Mouse (Mus musculus) layer of hippocampus, adult 8-10 months (tissue): Measurements from ENCODE around the gene Gm42791. TPM values are rescaled to one million over a fixed set of nuclear protein-coding genes. Genes with fewer than 3 reads are reported as not detected.

ENCODE experiments used
- DNase-seq, 2 experiments: peaks; one replicate each; pipeline ENCODE4 v3.0.0; 2022; ENCODE audit warnings: low spot score in 2 of 2
- total RNA-seq, 4 experiments: library from RNA; stranded (reverse); gene quantifications; 2 replicates each; pipeline ENCODE4 v1.2.4; 2022

Gm42791 gene
- total RNA-seq, 4 experiments from 2014 or later = 20.4 to 38.3 (median 34.6) TPM

DNA sequence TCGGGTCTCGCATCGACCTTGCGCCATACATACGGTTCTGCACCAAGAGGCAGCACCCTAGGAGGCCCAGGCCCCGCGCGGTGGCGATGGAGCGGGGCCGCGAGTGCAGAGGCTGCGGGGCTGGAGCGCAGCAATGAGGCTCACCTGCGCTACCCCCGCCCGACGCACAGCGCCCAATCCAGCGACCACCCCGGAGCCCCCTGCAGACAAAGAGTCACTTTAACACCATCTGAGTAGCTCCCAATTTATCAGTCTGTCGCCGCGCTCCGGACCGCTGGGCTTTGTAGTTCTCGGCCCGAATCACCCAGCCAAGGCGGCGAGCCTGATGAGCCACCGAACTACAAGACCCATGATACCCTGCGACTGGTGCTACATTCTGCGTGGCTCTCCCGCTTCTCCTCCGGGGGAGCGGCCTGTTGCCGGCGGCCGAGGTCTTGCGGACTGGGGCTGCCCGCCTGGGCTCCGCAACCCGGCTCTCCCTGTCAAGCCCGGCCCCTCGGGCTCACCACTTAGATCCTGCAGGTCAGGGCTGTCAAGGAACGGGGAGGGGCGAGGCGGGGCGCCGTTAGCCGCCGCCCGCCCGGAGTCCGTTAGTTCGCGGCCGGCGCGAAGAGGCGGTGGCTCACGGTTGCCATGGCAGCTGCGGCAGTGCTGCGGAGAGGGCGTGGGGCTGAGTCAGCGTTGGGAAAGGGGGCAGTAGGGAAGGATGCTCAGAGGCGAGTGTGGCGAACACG, 66.4 kb downstream of the Gm42791 start:
- DNase-seq = peak; percentile 94 to 97

DNA sequence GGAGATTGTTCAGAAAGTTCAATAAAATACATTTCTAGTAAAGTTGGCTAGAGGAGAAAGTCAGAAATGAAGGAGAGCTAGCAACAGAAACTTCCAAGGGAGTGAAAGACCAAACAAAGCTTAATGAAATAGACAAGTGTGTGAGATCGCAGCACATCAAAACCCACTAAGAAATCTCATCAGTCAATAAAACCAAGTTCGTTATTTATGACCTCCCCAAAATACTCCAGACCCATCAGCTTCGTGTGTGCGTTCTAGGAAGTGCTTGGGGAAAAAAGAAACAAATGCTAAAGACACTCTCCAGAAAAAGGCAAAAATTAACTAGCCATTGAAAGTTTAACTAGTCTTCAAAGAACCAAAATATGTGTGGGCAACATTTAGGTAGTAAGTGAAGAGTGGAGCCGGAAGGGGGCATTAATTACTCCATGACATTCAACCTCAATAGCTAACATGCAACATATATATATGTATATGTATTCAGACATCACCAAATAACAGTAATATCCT, 67.2 kb downstream of the Gm42791 start:
- DNase-seq = no peak

DNA sequence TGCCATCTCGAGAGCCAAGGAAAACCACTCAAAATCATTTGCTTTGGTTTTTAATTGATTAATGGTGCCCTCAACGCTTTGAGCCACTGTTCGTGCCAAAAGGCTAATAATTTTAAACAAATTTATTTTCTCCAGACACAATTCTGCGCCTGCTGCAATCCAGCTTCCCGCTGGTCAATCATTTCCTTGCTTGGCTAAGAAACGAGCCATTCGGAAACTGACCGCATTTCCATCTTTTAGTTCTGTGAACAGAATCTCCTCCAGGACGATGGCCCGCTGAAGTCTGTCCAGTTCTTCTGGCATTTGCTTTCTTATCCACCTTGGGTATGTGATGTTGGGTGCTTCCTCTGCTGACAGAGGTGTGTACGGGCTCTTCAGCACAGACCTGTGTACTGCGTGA, 70.4 kb downstream of the Gm42791 start:
- DNase-seq = no peak

DNA sequence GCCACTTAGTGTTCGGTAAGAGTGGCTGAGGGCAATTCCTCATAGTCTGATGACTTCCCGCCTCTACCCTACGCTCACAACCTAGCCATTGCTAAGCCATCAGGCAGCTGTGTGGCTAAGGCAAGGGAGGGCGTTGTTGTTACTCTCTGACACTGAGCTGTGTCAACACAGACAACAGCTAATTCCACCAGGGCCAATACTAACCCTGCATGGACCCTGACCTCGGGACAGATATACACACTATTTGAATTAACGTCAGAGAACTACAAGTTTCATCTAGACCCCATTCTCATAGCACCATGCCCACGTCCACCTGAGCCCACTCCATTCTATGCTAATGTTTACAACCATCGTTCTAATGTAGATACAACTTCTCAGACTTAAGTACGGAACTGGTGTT, 70.9 kb downstream of the Gm42791 start:
- DNase-seq = no peak

DNA sequence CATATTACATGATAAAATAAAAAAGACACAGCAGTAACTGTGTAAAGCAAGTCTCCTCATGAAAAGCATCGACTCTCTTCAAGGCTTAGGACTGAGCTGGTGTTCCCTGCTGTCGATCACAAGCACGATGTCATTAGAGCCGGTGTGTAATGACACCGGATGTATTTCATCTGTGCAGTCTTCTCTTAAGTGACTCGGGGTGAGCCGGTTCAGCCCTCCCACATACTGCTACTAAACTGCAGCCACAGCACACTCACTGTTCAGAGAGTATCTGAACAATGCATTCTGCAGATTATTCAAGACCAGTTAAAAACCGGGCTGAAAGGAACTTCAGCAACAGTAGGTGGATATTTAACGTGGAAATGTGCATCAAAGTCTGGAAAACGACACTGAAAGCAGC, 71.5 kb downstream of the Gm42791 start:
- DNase-seq = no peak

DNA sequence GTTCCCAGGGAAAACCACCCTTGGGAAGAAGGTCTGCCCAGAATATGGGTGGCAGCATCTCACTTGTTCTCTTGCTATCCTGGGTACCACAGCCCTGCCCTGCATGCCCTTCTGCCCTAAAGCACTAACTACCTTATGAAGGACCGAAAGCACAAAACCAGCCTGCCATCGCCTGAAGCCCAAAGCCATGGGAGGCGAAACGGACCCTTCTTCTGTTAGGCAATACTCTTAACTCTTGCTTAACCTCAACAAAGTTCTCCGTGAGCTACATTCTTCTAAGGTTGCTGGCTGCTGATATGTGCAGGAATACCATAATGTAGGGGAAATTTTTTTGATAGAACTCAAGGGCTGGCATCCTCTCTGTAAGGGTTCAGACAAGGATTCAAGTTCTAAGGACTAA, 72.2 kb downstream of the Gm42791 start:
- no peak for DNase-seq

DNA sequence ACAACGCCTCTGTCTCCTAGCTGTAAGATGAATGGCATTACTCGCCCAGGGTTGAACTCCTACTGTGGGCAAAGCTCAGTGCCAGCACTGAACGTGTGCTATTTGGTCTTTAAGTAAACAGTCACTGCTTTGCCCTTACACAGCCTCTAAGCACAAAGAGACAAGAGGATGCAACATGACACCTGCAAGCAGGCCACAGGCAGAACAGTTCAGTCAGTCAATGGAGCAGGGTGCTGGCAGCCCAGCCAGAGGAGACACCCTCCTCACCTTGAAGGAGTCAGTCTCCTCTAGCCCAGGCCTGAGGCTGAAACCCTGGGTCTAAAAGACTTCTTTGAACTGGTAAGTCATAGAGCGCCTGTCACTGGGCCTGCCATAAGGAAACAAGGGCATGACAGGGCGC, 76.9 kb downstream of the Gm42791 start:
- DNase-seq = no peak

DNA sequence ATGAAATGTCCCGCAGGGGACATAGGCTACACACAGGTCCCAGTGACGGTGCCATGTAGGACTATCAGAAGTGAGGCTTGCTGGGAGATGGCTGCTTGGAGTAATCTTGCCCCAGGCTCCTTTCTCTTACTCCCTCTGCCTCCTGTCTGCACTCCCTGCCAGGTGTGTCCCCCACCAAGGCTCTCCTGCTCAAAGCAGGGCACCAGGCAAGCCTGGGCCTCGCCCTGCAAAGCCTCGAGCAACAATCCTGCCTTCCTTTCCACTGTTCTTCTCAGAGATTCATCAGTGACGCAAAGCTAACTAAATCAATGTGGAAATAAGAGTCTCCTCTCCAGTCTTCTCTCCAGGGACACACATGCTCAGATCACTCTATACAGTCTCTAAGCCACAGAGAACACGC, 78.2 kb downstream of the Gm42791 start:
- DNase-seq = no peak

DNA sequence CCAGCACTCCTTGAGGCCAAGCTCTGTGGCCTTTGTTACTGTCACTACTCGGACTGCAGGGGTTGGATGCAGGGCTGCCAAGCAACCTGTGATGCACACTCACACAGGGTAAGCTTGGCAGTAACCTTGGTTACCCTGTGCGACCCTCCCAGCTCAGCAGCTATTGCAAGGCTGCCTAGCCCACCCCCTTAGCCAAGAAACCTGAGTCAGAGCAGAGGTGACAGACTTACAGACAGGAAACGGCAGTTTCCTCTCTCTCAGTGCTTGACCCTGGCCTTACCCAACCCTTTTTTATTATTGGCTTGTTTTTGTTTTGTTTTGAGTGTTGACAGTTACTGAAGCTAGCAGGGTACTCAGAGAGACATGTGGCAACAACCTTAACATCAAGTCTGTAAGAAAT, 82.7 kb downstream of the Gm42791 start:
- no peak for DNase-seq

DNA sequence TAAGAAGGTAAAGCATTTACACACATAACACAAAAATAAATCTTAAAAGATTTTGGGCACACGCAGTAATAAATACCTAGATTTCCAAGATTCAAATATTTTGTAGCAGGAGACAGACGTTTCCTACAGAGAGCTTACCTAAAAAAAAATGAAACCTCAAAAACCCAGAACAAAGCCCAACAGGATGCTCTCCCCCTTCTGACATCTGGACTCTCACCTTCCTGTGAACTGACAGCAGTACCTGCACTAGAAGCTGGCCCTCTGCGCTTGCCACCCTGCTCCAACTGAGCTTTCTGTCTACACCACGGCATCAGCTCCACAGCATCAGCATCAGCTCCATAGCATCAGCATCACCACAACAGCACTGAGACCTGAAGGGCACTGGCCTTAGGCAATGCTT, 84.9 kb downstream of the Gm42791 start:
- no peak for DNase-seq

DNA sequence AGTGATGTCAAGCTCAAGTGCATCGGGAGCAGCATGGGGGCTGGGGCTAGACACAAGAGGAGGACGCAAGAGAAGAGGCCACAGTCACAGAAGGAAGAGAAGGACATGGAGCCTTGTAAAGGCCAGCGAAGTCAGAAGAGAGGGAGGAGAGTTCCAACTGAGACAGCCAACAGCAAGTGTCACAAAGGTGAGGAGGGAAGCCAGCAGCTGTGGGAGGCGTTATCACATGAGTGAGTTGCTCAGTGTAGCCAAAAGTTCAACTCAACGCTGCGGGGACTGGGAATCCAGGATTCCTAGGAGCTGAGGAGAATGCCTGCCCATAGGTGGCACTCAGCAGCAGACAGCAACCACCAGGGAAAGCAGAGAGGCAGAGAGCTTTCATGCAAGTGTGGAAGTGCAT, 85.5 kb downstream of the Gm42791 start:
- DNase-seq = no peak

DNA sequence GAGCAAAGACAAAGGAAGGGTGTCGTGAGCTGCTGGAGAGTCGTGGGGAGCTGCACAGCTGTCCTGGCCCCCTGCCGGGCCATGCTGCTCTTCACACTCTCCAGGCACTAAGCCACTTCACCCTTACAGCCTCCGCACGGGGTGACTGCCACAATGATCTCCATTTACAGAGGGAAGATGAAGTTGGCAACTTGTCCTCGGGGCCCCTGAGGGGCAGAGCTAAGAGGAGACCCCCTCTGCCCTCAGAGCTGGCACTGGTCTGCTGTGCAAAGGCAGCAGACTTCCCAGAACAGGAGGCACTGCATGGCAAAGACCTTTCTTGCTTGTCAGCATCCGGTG, 85.9 kb downstream of the Gm42791 start:
- peak in 1 of 2 experiments; percentile 42 for DNase-seq

DNA sequence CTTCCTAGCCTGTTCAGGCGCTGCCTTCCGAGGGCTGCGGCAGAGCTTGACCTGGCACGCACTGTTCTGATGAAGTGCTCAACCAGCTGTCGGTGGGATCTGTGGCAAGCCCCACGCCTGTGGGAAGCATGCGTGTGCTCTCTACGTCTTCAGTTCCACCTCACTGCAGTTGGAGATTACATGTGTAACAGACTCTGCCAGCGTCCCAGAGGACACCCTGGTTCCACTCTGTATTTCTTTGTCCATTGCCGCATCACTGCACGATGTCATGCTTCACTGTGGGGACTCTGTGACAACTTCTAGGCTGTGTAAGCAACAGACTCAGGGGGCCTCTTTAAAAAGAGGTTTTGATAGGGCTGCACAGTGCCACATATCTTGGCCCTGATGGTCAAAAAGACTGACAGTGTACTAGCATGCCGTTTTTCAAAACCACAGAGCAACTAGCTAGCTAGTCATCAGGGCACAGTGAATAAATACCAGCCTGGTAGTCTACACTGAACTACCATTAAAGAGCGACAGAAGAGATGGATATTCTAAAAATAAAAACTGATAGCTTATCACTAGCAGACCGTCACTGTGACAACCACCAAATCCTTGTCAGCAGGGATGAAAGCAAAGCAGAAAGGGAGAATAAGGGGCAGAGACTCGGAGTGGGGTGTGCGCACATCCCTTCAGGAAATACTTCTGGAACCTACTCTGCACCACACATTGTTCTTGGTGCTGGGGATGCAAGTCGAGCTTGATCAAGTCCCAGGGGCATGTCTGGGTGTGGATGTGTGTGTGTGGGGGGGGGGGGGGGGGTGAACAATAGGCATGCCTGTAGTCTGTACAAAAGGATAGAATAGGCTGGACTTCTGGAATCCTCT, 86.5 kb downstream of the Gm42791 start:
- no peak for DNase-seq

DNA sequence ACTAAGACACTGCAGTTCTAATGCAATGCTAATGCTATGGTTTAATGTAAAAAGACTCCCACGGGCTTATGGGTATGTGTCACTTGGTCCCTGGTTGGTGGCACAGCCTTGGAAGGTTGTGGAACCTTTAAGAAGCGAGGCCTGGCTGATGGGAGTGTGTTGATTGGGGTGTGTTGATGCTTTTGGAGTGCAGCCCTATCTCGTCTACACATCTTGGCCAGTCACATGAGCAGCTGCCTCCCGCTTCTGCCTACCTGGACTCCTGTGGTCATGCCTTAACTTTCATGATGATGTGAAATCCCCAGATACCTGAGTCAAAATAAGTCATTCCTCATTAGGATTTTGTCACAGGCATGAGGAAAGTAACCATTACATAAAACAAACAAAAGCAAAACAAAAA, 88.6 kb downstream of the Gm42791 start:
- DNase-seq = no peak

DNA sequence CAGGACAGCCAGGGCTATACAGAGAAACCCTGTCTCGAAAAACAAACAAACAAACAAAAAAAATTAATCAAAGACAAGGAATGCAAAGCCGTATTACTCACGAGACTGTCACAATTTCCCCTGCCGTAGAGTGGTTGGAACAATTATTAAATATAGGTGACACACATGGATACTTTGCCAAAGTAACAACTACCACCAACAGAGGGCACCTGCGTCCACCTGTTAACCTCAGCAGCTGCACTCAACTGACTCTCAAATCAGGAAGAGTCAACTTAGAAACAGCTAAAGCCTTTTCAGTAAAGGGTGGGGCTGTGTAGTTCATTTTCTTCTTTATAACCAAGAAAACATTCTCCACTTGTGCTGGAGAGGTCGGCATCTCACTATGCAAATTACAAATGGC, 90.1 kb downstream of the Gm42791 start:
- DNase-seq = no peak

DNA sequence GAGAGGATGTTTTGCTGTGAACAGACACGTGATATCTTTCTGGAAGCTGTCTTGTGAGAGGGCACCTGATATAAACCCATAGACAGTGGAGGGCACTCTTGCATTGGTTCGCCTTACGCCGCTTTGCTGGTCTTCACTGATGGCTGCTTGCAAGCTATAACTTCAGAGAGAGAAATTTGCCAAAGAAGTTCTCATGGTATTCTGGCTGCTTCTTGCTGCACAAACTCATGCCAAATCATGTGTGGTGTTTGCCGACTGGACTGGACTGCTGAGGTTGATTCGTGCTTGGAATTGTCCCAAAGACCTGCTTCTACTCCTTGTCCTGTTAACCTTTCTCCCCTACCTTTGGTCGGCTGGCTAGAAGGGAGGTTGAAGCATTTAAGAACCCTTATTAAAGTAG, 95.6 kb downstream of the Gm42791 start:
- DNase-seq = no peak

DNA sequence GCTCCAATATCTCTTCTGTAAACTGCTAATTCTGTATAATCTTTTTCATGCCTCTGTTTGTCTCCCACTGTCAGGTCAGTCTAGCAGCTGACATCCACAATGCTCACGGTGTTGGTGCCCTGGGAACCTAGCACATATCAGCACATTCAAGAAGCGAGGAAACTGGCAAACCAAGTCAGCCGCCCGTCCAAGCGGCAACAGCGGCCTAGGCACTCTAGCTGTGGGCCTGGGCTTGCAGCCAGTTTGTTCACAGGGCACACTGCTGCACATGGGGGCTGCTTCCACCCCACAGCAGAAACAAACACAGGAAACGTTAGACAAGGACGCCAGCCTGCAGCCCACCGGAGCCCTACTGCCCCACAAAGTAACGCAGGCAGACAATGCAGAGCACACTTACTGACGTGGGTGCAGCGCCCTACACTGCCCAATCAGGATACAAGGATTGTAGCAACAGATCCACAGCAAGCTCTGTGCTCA, 97.0 kb downstream of the Gm42791 start:
- no peak for DNase-seq

DNA sequence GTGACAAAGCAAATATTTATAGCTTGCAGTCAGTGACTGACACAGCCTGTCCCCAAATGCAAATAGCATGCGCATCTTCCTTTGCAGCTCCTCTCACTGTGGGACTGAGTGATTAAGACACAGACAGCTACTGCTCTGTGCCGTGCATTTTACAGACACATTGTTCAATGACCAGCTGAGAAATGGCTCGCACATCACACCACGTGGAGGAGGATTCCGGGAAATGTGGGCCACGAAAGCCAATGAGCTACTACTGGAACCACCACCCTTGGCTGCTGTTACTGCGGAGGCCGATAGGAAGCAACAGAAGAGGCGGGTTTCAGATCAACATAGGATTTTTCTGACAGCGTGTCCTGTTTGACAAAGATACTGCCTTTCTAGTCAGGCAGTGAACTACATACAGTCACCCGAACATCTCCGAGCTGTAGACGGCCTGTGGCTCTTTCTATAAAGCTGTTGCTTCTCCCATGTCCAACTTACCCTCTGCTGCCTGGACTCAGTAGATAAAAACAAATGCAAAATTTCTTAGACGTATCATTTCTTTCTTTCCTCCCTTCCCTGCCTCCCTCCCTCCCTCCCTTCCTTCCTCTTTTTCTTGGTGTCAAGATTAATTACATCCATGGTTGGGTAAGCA, 97.8 kb downstream of the Gm42791 start:
- DNase-seq = peak; percentile 46 to 55

DNA sequence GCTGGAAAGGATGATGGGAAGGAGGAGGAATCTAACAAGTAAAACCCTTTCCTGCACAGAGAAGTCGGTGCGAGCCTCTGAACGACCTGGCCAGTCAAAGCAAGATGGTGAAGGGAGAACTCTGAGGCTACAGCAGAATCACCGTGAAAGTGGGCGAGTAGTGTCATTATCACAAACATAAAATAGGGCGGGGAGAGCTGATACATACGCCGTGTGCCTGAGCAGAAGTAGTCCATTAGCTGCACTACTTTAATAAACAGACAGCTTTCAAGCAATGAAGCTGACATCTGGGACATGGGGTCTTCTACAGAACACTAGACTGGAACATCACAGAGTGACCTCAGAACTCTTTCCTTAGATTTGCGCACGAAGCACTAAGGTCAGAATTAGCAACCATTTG, 98.4 kb downstream of the Gm42791 start:
- no peak for DNase-seq

DNA sequence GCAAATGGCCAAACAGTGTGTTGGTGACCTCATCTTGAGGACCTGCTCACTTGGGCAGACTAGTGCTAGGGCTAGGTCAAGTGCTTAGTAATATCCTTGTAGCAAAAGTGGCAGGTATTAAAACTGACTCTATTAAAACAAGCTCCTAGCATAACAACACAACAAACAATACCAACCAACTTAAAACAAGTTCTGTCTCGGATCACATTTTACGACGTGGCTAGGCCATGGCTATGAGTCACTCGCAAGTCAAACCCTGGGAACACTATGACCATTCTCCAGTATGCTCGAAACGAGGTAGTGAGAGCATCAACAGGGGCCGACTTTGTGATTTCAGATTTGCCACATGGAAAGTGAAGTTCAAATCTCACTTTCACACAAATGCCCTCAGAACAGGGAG, 99.1 kb downstream of the Gm42791 start:
- DNase-seq = no peak

DNA sequence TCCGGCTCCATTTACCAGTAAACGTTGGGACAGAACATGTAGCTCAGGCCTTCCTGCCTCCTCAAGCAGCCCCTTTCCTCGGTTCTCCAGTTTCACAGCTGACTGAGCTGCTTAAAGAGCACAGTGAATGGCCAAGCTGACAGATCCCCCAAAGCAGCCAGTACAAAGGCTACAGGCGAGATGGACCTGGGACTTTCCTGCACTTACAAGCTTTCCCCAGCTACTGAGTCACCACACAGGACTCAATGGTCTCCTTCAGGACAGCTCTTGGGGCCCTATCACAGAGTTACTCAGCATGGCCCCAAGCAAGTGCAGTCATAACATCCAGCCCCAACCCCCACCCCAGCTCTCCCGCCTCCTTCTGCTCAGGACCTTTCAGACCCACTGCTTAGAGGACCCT, 99.9 kb downstream of the Gm42791 start:
- DNase-seq = no peak

DNA sequence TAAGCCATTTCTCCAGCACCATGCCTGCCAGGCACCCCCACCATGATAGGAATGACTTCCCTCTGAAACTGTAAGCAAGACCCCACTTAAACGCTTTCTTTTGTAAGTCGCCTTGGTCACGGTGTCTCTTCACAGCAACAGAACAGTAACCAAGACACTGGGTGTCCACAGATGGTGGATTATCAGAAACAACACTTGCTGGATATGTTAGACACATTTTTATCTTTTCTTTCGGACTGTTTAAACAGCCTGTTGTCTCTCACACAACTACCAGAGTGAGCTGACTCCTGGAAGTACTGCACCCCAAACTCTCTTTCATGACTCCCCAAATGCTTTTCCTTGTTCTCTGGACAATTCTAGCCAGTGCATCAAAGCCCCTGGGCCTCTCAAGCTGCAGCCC, 104.7 kb downstream of the Gm42791 start:
- DNase-seq = no peak
